Mouse (Mus musculus): Measurements from ENCODE around the gene Foxp1. TPM values are rescaled to one million over a fixed set of nuclear protein-coding genes. Genes with fewer than 3 reads are reported as not detected.

The Foxp1 gene
- total RNA-seq, 2 experiments from 2014 or later = 35.8 to 46.8 TPM

DNA sequence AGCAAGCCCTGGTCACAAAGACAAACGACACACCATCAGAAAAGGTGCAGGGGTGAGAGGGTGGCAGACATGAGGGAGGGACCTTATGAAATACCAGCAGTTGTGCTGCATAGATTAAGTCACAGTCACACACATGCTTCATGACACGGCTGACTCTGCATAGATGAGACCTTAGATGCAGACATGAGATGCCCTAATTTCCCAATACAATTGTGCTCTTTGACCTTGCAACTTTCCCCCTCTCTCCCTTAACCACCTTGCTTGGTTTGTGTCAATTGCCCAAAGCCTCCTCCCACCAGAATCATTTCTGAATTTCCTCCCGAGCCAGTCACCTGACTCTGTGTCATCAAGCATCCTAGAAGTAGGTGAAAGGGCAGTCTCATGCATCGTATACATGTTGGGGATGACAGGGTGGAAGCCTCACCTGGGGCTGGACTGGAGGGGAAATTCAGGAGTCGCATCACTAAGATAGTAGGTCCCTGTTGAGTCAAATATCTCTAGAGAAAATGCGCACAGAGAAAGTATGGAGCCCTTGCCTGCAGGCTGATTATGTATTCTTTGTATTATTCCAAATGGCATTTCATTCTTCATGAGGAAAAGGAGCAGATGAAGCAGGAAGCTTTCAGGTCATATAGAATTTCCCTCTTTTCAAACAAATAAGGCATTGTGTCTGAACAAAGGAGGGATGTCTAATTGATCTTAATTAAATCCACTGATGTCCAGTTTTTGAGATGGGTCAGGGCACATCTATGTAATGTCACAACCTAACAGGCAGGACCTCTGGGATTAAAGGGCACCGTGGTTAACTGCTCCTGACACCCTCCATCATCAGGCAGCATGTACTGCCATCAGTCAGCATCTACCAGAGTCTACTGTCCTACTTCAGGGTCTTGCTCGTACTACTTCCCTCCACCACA, 486.8 kb downstream of the Foxp1 start:
- no peak for DNase-seq (ENCODE audit: low spot score in 2 of 2)

DNA sequence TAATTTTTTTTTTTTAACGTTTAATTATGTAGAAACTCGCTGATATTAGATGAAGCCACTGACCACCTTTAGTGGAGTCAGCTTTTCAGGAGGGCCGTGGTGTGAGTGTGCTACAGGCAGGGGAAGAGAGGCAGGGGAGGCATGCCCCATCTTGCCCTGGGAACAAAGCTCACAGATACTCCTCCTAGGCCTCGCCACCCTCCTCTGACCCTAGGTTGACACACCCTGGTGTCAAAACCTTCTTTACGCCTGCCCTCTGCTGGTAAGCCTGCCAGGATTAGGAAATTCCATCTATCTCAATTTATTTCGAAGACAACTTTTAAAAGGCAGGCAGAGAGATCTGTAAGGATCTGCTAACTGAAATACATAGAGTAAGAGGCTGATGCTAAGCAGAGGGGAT, 489.5 kb downstream of the Foxp1 start:
- no peak for DNase-seq (ENCODE audit: low spot score in 2 of 2)

GRCm38 (mm10) chr6:99031321-99031903, 491.1 kb downstream of the Foxp1 start:
- DNase-seq (ENCODE audit: low spot score in 2 of 2) = no peak

DNA sequence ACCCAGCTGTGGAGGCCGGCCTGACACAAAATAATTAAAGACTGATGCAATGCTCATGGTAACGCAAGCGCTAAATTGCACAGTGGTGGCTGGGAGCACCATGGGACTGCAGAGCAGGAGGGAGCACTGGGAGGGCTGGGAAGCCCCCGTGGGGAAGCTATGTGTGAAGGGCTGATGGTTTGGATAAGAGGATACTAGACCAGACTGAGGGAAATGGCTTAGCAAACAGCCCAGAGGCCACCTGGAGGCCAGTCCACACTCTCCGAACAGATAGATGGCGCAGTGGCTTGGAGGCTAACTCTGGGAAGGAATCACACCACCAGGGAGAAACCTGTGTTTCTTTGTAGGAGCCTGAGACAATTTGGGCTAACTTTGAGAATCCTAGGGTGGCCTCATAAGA, 492.3 kb downstream of the Foxp1 start:
- DNase-seq (ENCODE audit: low spot score in 2 of 2) = no peak

GRCm38 (mm10) chr6:99029438-99029837, 493.1 kb downstream of the Foxp1 start:
- no peak for DNase-seq (ENCODE audit: low spot score in 2 of 2)

DNA sequence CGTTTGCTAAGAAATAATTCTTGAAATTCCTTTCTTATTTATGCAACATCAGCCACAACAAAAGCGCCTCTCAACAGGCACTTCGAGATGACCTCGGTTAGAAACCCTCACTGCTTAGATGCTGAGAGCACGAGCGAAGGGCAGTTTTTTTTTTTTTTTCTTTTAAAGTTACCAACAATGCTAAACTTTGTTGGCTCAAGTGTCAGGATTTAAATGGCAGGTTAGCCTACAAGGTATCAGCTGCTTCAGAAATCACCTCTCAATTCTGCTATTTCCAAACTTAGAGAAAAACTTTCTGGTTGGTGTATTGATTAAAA, 493.6 kb downstream of the Foxp1 start:
- DNase-seq (ENCODE audit: low spot score in 2 of 2) = no peak

GRCm38 (mm10) chr6:99028161-99028988, 494.1 kb downstream of the Foxp1 start:
- DNase-seq (ENCODE audit: low spot score in 2 of 2) = peak; percentile 54 to 59

GRCm38 (mm10) chr6:99027542-99028160, 494.9 kb downstream of the Foxp1 start:
- no peak for DNase-seq (ENCODE audit: low spot score in 2 of 2)

DNA sequence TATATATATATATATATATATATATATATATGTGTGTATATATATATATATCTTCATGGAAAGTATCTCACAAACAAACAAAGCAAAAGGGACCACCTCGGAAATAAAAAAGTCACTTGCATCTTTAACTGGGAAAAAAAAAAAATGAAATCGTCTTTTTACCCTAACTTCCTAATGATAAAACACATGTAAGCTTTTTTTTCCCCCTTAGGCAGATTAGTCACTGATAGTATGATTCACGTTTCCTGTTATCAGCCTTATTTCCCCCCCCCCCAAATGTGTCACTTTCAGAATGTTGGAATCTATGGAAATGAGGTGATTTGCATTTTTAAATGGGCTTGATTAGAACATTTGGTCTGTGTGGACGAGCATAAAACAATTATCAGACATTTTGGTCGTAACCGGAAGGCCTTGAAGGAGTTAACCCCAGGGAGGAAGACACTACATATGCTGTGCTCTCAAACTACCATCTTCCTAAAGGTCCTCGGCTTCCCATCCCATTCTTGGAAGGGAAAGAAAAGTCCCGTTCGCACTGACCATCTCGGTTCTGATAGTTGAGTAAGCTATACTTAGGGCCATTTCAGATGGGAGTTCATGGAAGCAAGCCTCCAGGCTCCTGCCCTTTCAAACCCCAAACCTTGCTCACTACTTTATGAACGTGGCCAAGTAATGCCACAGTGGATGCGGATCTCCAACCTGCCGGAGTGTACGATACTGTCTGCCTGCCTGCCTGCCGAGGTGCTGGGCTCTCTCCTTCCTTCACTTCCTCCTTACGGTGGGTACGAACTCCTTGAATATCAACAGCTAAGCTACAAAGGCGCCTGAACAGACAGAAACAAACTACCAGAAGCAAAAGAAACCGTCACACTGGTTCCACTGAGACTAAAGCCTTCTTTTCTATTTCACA, 495.6 kb downstream of the Foxp1 start:
- peak in 1 of 2 experiments; percentile 15 for DNase-seq (ENCODE audit: low spot score in 2 of 2)

GRCm38 (mm10) chr6:99026040-99026439, 496.5 kb downstream of the Foxp1 start:
- DNase-seq (ENCODE audit: low spot score in 2 of 2) = no peak

- DNase-seq (ENCODE audit: low spot score in 2 of 2) = no peak
These were observed 497.9 kb downstream of the Foxp1 start for GRCm38 (mm10) chr6:99024588-99024987.

- DNase-seq (ENCODE audit: low spot score in 2 of 2) = no peak
These were observed 501.7 kb downstream of the Foxp1 start for GRCm38 (mm10) chr6:99020570-99021444.

- no peak for DNase-seq (ENCODE audit: low spot score in 2 of 2)
These were observed 502.8 kb downstream of the Foxp1 start for GRCm38 (mm10) chr6:99019716-99020115.

DNA sequence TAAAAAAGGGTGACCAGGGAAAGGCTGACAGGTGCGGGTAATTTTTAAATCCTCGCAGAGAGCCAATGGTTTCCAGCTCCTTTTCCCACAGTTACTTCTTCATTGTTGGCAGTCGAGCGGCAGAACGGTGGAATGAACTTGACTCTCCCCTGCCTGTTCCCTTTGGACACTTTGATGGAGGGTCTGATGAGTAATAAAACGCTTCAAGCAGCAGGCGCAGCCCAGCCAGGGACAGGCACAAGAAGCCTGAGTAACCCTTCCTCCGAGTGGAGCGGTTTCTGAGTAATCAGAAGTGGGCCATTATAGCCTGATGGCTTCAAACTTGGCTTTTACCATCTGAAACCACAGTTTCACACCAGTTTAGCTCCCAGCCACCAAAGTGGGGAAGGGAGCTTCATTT, 503.3 kb downstream of the Foxp1 start:
- DNase-seq (ENCODE audit: low spot score in 2 of 2) = no peak

DNA sequence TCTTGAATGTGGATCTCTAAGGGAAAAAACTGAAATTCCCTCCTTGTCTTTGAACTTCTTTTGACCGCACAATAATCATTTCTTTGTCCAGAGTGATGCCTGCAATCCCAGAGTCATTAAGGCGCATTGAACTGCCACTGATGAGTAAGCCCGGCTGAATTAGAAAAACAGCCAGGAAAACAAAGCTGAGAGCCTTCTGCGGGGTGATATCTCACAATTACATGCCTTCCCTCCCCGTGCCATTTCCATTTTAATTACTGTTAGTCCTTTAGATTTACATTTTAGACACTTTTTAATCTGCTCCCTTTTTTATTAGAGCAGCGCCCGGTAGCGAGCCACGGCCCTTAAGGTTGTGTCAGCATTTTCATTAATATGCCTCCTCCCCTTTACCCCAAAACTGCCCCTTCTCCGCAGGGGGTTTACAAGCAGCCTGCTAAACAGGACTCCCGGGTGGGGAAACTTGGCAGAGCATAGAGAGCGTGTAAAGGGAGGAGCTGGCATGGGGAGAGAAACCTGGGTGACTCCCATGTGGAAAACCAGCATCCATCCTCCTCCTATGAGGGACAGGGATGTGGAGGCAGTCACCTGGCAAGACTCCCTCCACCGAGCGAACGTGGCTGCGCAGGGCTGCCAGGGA, 508.5 kb downstream of the Foxp1 start:
- DNase-seq (ENCODE audit: low spot score in 2 of 2) = no peak

- no peak for DNase-seq (ENCODE audit: low spot score in 2 of 2)
These were observed 509.2 kb downstream of the Foxp1 start for GRCm38 (mm10) chr6:99013119-99013865.

DNA sequence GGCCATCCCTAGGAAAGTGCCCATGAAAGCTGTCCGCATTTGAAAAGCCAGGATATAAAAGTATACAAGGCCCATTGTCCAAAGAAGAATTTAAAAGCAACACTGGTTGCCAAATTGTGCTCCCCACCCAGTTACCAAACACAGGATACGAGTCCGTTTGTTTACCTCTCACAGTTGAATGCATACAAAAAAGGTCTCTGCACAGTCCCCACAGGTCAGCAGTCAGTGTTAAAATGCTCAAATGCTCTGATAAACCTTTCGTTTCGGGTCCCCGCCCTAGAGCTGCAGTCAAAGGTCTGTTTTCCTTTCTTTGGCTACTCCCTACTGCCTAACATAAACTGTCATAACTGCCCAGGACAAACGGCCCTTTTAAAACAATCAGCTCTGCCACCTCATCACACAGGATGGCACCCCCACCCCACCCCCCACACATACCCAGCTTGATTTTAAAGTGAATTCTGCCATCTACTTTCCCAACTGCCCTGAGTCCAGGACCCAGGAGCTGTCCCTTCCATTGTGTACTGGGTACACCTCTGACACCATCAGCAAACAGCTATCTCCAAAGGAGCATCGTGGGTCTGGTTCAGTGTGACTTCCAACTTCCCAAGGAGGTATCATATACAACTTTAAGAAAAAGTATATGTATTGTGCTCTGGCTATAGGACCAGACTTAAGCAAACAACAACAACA, 510.5 kb downstream of the Foxp1 start:
- DNase-seq (ENCODE audit: low spot score in 2 of 2) = no peak

- DNase-seq (ENCODE audit: low spot score in 2 of 2) = no peak
These were observed 512.8 kb downstream of the Foxp1 start for GRCm38 (mm10) chr6:99009771-99010170.
